Mouse (Mus musculus) mouse trophoblast stem cell (cell line): ENCODE results near the gene Tsen34.
"Not testable (repeated sequence)": the region's sequence is repeated elsewhere in the genome, so short reads cannot be mapped to it uniquely, and the experiment has no call there.

Experiments
- in situ Hi-C, 2 experiments: fragments of 300-500 bp; cut with MseI, MboI; formaldehyde crosslinking; loops; 2 replicates in 1 of 2; 3 replicates in 1 of 2; pipeline ENCODE4 v1.15.1; 2025

Tsen34 gene

DNA sequence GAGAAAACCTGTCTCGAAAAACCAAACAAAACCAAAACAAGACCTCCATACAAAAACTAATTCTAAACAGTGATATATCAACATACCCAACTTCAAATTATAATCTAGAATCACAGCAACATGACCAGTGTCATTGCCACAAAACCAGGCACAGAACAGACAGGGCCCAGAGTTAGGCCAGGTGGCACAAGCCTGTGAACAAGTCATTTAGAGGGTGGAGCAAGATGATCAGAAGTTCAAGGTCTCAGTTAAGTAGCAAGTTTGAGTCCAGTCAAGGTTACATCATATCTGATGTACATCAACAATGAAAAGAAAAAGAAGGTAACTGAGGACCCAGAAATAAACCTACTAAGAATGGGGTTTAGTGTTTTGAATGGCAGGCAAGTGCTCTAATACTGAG, 16.3 kb downstream of the Tsen34 start:
- in situ Hi-C loops = loop anchor here (10.0 to 25.0 kb wide), 5 partner anchors 64 to 778 kb away; partner anchors contain the start of genes Cnot3 (in 1 of the 2), Eps8l1 (in 1 of the 2) and Leng8 (in 1 of the 2)

DNA sequence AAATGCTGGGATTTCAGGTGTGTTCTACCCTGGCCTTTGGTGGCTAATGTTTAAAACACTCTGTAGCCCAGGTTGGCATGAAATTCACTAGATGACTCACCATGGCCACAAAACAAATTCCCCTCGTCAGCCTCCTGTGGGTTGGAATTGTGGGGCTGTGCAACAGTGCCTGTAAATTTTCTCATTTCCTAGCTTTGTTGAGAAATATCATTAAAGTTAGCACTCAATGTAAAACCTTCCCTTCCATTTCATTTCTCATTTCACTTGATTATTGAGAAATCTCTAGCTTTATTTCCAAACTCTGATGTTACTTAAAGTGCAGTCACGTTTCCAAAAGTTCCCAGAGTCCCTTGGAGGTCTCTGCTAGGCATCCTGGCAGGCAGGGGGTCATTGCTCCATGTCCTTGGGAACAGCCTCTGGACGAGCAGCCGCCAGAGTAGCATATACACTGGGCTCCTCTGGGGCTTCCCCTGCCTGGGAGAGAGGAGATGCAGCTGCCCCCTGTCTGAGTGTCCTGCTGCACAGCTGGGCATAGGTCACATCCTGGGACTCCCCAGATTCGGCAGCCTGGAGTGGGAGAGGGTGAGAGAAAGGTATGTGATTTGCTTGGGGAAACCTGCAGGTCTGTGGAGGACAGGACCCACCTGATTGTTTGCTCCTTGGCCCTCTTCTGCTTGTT, 19.7 kb downstream of the Tsen34 start:
- in situ Hi-C loops = loop anchor here (10.0 to 25.0 kb wide), 5 partner anchors 100 to 775 kb away; partner anchors contain the start of genes Eps8l1 (in 1 of the 2) and Leng8 (in 1 of the 2)

DNA sequence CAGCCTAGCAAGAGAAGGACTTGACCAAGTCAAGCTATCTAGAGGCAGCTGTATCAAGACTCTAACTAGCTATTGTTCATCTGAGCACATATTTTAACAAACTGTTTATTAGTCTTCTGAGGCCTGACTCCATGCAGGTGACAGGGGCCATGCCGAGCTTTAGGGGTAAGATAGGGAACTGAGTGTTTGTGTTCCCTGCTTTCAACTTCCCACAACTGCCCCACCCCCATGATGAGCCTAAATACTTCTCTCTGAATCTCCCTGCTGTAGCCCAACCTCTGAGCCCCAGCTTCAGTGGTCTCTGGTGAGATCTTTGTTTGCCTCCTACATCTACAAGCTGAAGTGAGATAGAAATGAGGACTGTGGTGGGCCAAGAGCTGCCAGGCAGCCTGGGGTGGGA, 22.6 kb downstream of the Tsen34 start:
- in situ Hi-C loops = loop anchor here (10.0 to 25.0 kb wide), 5 partner anchors 97 to 772 kb away; partner anchors contain the start of genes Eps8l1 (in 1 of the 2) and Leng8 (in 1 of the 2)

DNA sequence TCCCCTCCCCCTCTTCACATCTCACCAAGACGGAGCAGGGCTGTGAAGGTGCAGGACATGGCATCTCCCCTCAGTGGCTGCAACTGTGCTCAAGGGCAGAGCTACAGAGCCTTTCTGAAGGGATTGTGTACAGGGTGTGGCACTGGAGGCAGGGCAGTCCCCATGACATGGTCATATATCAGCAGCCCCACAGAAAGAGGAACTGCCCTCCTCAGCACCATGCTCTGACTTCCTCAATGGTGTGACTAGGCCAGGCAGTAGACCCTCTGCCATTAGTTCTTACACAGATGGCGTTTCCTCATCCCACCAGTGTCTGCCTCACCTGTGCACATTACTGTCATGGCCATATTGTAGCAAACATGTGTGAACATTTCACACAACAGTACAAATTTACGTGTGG, 27.6 kb downstream of the Tsen34 start, which contains the start of gene Pirb:
Gene Pirb, minus strand, starts transcription at position 124 of the 400 bp plus-strand sequence.
- in situ Hi-C loops = loop anchor here (25.0 kb wide), 4 partner anchors 92 to 767 kb away; partner anchors contain the start of genes Eps8l1 (in 1 of the 2) and Leng8 (in 1 of the 2)

DNA sequence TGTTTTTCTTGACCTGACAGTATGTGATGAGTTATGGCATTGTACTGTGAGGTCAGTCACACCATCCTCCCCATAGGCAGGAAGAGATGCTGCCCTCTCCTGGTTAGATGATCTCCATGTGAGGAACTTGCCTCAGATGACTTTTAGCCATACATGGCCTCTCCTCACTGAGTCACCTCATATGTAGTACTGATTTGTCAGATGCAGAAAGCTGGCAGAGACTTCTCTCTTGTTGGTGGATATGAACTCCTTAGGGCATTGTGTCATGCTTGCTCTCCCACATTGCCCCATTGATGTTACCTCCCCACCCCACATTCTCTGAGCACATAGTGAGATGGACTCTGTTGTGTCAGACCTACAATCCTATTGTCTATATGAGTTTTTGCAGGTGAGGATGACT, 32.8 kb downstream of the Tsen34 start:
- in situ Hi-C loops = not testable (repeated sequence)

DNA sequence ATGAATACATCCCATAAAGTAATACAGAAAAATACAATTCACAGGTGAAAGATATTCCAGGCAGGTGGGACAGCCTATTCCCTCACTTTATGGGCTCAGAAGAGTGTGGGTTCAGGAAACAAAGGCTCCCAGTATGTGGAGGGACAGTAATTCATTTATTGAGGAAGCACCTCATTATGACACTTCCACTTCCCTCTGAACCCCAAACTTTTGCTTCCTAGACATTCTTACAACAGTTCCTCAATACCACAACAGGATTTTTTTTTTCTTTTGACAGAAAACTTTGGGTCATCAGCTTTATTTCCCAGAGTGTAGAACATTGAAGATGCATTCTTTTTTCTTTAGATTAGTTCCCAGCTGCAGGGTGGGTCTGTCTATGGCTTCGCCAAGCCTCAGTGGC, 40.0 kb downstream of the Tsen34 start:
- in situ Hi-C loops = not testable (repeated sequence)
